In the genomic region with DNA sequence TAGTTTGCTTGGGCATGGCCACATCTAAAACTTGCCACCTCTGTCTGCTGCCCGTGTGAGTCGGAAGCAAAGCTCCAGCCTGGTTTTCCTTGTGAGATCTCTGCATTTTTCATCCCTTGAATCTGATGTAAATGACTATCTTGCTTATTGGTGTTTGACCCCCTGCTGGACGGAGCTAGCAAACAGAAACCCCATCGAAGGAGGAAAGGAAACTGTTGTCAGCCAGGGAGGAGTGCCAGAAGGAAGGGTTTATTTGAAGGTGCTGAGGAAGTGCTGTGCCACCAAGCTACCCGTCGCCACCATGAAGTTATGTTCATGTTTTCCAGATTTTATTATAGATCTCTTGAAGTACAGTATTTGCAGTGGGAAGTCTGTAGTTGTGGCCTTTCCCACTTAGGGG, we compare ENCODE assay signal across 9 mouse cellular contexts. TPM values are rescaled to one million over a fixed set of nuclear protein-coding genes. Genes with fewer than 3 reads are reported as not detected.
DNase-seq lines count a peak whose midpoint lies in the region; ATAC-seq and TF ChIP-seq lines count a peak whose summit lies in the region.
"Had no signal": no experiment of that assay in that cellular context is flagged by ENCODE, and none has a peak within 500 bp of the region (broad histone marks: within the 10 kb centered on the region; RNA-seq: fewer than 3 reads in every experiment).

No protein-coding gene starts in this region.

- no peak for TF ChIP-seq EP300 in heart, postnatal 0 days (IDR thresholded peaks at IDR 0.05; ENCODE audit: low read depth)

- no peak for TF ChIP-seq CTCF in gastrocnemius, adult 2 months (IDR thresholded peaks at IDR 0.05)
- TF ChIP-seq CTCF in C2C12 (IDR thresholded peaks at IDR 0.05; ENCODE audit: control insufficient read depth, insufficient read depth, insufficient read length) = no peak
- no peak for TF ChIP-seq CTCF in heart, postnatal 0 days (IDR thresholded peaks at IDR 0.05; ENCODE audit: low read depth)

- H3K36me3 ChIP-seq in C2C12 (ENCODE audit: control insufficient read depth, insufficient read depth) = peaks cover 53% of the 10 kb centered on the region
- H3K36me3 ChIP-seq in heart, postnatal 0 days (replicated peaks; ENCODE audit: control insufficient read depth, insufficient read depth, low read length) = peaks cover 40% of the 10 kb centered on the region

- peak overlapping the region; percentile 28 for H3K4me3 ChIP-seq in gastrocnemius, adult 2 months
- peak overlapping the region; percentile 58 for H3K4me3 ChIP-seq in C2C12 (ENCODE audit: insufficient read depth, poor library complexity, severe bottlenecking)
- no peak overlapping the region for H3K4me3 ChIP-seq in heart, postnatal 0 days (ENCODE audit: low read depth, low read length)

- H3K4me2 ChIP-seq in heart, postnatal 0 days (ENCODE audit: low read depth, low read length) = no peak overlapping the region

- H3K79me2 ChIP-seq in C2C12 (ENCODE audit: control insufficient read depth, insufficient read depth) = peaks cover 65% of the 10 kb centered on the region

- H3K27ac ChIP-seq in gastrocnemius, adult 2 months = no peak overlapping the region
- no peak overlapping the region for H3K27ac ChIP-seq in heart, postnatal 0 days (ENCODE audit: low read depth)

- no peak overlapping the region for H3ac ChIP-seq in C2C12 (ENCODE audit: control insufficient read depth, insufficient read length, low read depth)

- H3K27me3 ChIP-seq in C2C12 (ENCODE audit: control insufficient read depth, insufficient read depth, insufficient read length) = no peaks in the 10 kb centered on the region
- no peaks in the 10 kb centered on the region for H3K27me3 ChIP-seq in heart, postnatal 0 days (ENCODE audit: control insufficient read depth, insufficient read depth, low read length)

- no peak for DNase-seq in gastrocnemius, adult 2 months
- DNase-seq in gastrocnemius, postnatal 14 days = no peak
- DNase-seq in heart, postnatal 0 days (ENCODE audit: low spot score) = no peak
- DNase-seq in ovary, postnatal 14 days (ENCODE audit: low spot score) = no peak
- DNase-seq in cerebellum, adult 18-20 months = no peak
- DNase-seq in left cerebral cortex, adult 9 months (ENCODE audit: low spot score in 2 of 2) = no peak
- DNase-seq: cerebellum, postnatal 25 days had no signal

- peaks cover 14% of the 10 kb centered on the region for H3K4me1 ChIP-seq in heart, postnatal 0 days (ENCODE audit: control insufficient read depth, insufficient read depth)

- WGBS in heart, postnatal 0 days = 62% methylated on average over 6 of the region's 6 CpGs

- no peak for ATAC-seq in heart, postnatal 0 days (ENCODE audit: insufficient read depth, low read depth)
- peak; percentile 38; the same call in 1 of the 2 replicates for ATAC-seq in megakaryocyte, adult 5-6 weeks (ENCODE audit: poor library complexity, severe bottlenecking)

- H3K9me3 ChIP-seq in heart, postnatal 0 days (replicated peaks; ENCODE audit: control insufficient read depth, low read length) = no peaks in the 10 kb centered on the region

- intact Hi-C loops in gastrocnemius, adult 2 months (cut with DNase I) = no loop called here
- intact Hi-C loops in gastrocnemius, postnatal 14 days (cut with DNase I; ENCODE audit: low total_unique reads) = no loop called here

- 0 out of 2 replicates have a peak overlapping the region, but pooled peaks have one; percentile 82 for H3K9ac ChIP-seq in heart, postnatal 0 days (replicated peaks; ENCODE audit: low read depth, low read length)

- H3K79me3 ChIP-seq in C2C12 (ENCODE audit: low read depth) = peaks cover 38% of the 10 kb centered on the region

TF ChIP-seq in C2C12, 6 proteins besides CTCF, POLR2A, EP300 and RAD21:
- TF ChIP-seq MYOG (IDR thresholded peaks at IDR 0.05; ENCODE audit: control insufficient read depth, extremely low read depth, insufficient read length) (no peak), USF1 (IDR thresholded peaks at IDR 0.05; ENCODE audit: low read depth) (no peak), FOSL1 (IDR thresholded peaks at IDR 0.05; ENCODE audit: insufficient read depth, low read length, poor library complexity, severe bottlenecking) (no peak), MYOD1 (IDR thresholded peaks at IDR 0.05; ENCODE audit: control insufficient read depth, insufficient read length, low read depth) (no peak), CEBPB (IDR thresholded peaks at IDR 0.05; ENCODE audit: low read depth) (no peak), MAX (IDR thresholded peaks at IDR 0.05) (no peak)

RNA-seq across cellular contexts. Expression of a gene that starts 2.0 kb away (rescaled TPM):
- 10 to 100 TPM; 23.4 to 24.0 TPM for total RNA-seq in gastrocnemius, adult 2 months (2021)
- 10 to 100 TPM; 17.7 to 18.7 TPM for total RNA-seq in gastrocnemius, postnatal 14 days (2021)
- polyA plus RNA-seq in C2C12 (2012; fragmentation: generic; extraction: Trizol) = 30.5 TPM
- 39.8 and 45.4 TPM in 2 replicates for total RNA-seq in heart, postnatal 0 days (2014; rRNA removed; ENCODE audit: low replicate concordance)
- 19.0 and 20.4 TPM in 2 replicates for polyA plus RNA-seq in heart, postnatal 0 days (2015; fragmentation: Nextera tagmentation; extraction: Ambion mirVana)
- total RNA-seq in megakaryocyte, adult 5-6 weeks (2015) = 28.1 and 32.7 TPM in 2 replicates
- total RNA-seq in megakaryocyte, adult 5-6 weeks (2017) = 40.3 and 42.6 TPM in 2 replicates

RNA-seq across cellular contexts. Expression of a gene that starts 12.9 kb away (rescaled TPM):
- 1 to 10 TPM; 6.9 to 8.5 TPM for total RNA-seq in gastrocnemius, adult 2 months (2021)
- 10 to 100 TPM; 11.2 to 11.7 TPM for total RNA-seq in gastrocnemius, postnatal 14 days (2021)
- polyA plus RNA-seq in C2C12 (2012; fragmentation: generic; extraction: Trizol) = 59.2 TPM
- 27.1 and 43.9 TPM in 2 replicates for total RNA-seq in heart, postnatal 0 days (2014; rRNA removed; ENCODE audit: low replicate concordance)
- 32.7 and 35.0 TPM in 2 replicates for polyA plus RNA-seq in heart, postnatal 0 days (2015; fragmentation: Nextera tagmentation; extraction: Ambion mirVana)
- 88.1 and 97.1 TPM in 2 replicates for total RNA-seq in megakaryocyte, adult 5-6 weeks (2015)
- total RNA-seq in megakaryocyte, adult 5-6 weeks (2017) = 132 and 135 TPM in 2 replicates

RNA-seq across cellular contexts. Expression of a gene that starts 25.1 kb away (rescaled TPM):
- total RNA-seq in gastrocnemius, adult 2 months (2021) = 1 to 10 TPM; 2.9 to 3.7 TPM
- total RNA-seq in gastrocnemius, postnatal 14 days (2021) = 1 to 10 TPM; 6.3 to 9.7 TPM
- 0.70 TPM for polyA plus RNA-seq in C2C12 (2012; fragmentation: generic; extraction: Trizol)
- total RNA-seq in heart, postnatal 0 days (2014; rRNA removed; ENCODE audit: low replicate concordance) = 1.1 and 1.5 TPM in 2 replicates
- 1.2 and 1.4 TPM in 2 replicates for polyA plus RNA-seq in heart, postnatal 0 days (2015; fragmentation: Nextera tagmentation; extraction: Ambion mirVana)
- total RNA-seq in megakaryocyte, adult 5-6 weeks (2015) = 0.67 and 2.6 TPM in 2 replicates
- 0.77 and 3.9 TPM in 2 replicates for total RNA-seq in megakaryocyte, adult 5-6 weeks (2017)

RNA-seq across cellular contexts. Expression of a gene that starts 27.2 kb away (rescaled TPM):
- 10 to 100 TPM; 25.9 to 26.6 TPM for total RNA-seq in gastrocnemius, adult 2 months (2021)
- total RNA-seq in gastrocnemius, postnatal 14 days (2021) = 10 to 100 TPM; 16.1 to 17.4 TPM
- polyA plus RNA-seq in C2C12 (2012; fragmentation: generic; extraction: Trizol) = 36.9 TPM
- total RNA-seq in heart, postnatal 0 days (2014; rRNA removed; ENCODE audit: low replicate concordance) = 7.6 and 13.8 TPM in 2 replicates
- polyA plus RNA-seq in heart, postnatal 0 days (2015; fragmentation: Nextera tagmentation; extraction: Ambion mirVana) = 21.1 and 23.7 TPM in 2 replicates
- total RNA-seq in megakaryocyte, adult 5-6 weeks (2015) = 30.7 and 36.0 TPM in 2 replicates
- 56.0 and 66.1 TPM in 2 replicates for total RNA-seq in megakaryocyte, adult 5-6 weeks (2017)

RNA-seq across cellular contexts. Expression of a gene that starts 27.3 kb away (rescaled TPM):
- total RNA-seq in gastrocnemius, adult 2 months (2021) = 10 to 100 TPM in 1 of 2 experiments, 1 to 10 TPM in 1; 8.7 to 10.6 TPM
- total RNA-seq in gastrocnemius, postnatal 14 days (2021) = 10 to 100 TPM; 11.6 to 13.1 TPM
- 26.4 TPM for polyA plus RNA-seq in C2C12 (2012; fragmentation: generic; extraction: Trizol)
- total RNA-seq in heart, postnatal 0 days (2014; rRNA removed; ENCODE audit: low replicate concordance) = 78.4 and 81.7 TPM in 2 replicates
- 27.6 and 31.2 TPM in 2 replicates for polyA plus RNA-seq in heart, postnatal 0 days (2015; fragmentation: Nextera tagmentation; extraction: Ambion mirVana)
- 1.9 and 2.5 TPM in 2 replicates for total RNA-seq in megakaryocyte, adult 5-6 weeks (2015)
- 2.9 and 3.1 TPM in 2 replicates for total RNA-seq in megakaryocyte, adult 5-6 weeks (2017)
